Mouse (Mus musculus) heart, adult 18-20 months (tissue): Measurements from ENCODE around the gene Ano1. TPM values are rescaled to one million over a fixed set of nuclear protein-coding genes. Genes with fewer than 3 reads are reported as not detected.

Source experiments
- DNase-seq, 2 experiments: peaks; one replicate each; pipeline ENCODE4 v3.0.0; 2021 to 2022; ENCODE audit warnings: mixed read lengths in 1 of 2
- total RNA-seq, 2 experiments: library from RNA; stranded (reverse); gene quantifications; 2 replicates each; pipeline ENCODE4 v1.2.3; 2021

Gene Ano1
- total RNA-seq, 2 experiments from 2014 or later: 10.3 to 13.0 TPM

- DNase-seq: no peak
These were observed 54.7 kb downstream of the Ano1 start for GRCm38 (mm10) chr7:144696764-144697704.

GRCm38 (mm10) chr7:144689855-144690254, 61.9 kb downstream of the Ano1 start:
- DNase-seq: no peak

- peak in 1 of 2 experiments; percentile 22 for DNase-seq
These were observed 62.6 kb downstream of the Ano1 start for GRCm38 (mm10) chr7:144689136-144689535.

GRCm38 (mm10) chr7:144687663-144688381, 64.0 kb downstream of the Ano1 start:
- DNase-seq: no peak

- DNase-seq: no peak
These were observed 66.8 kb downstream of the Ano1 start for GRCm38 (mm10) chr7:144684947-144685346.

GRCm38 (mm10) chr7:144684467-144684866, 67.3 kb downstream of the Ano1 start:
- DNase-seq: no peak

GRCm38 (mm10) chr7:144680096-144680495, 71.7 kb downstream of the Ano1 start:
- DNase-seq: no peak

- peak; percentile 33 to 42 for DNase-seq
These were observed 73.3 kb downstream of the Ano1 start for GRCm38 (mm10) chr7:144678241-144679030.

- no peak for DNase-seq
These were observed 74.3 kb downstream of the Ano1 start for GRCm38 (mm10) chr7:144677341-144678086.

GRCm38 (mm10) chr7:144675632-144676031, 76.1 kb downstream of the Ano1 start:
- no peak for DNase-seq

GRCm38 (mm10) chr7:144669895-144670294, 81.9 kb downstream of the Ano1 start:
- DNase-seq: no peak

- no peak for DNase-seq
These were observed 83.0 kb downstream of the Ano1 start for GRCm38 (mm10) chr7:144668603-144669278.

- DNase-seq: no peak
These were observed 84.7 kb downstream of the Ano1 start for GRCm38 (mm10) chr7:144667091-144667490.

- no peak for DNase-seq
These were observed 86.2 kb downstream of the Ano1 start for GRCm38 (mm10) chr7:144665585-144665984.

GRCm38 (mm10) chr7:144663566-144663965, 88.2 kb downstream of the Ano1 start:
- DNase-seq: no peak

- no peak for DNase-seq
These were observed 95.4 kb downstream of the Ano1 start for GRCm38 (mm10) chr7:144656261-144656967.

- DNase-seq: peak; percentile 42 to 49
These were observed 97.9 kb downstream of the Ano1 start for GRCm38 (mm10) chr7:144653681-144654425.

GRCm38 (mm10) chr7:144647547-144647946, 104.2 kb downstream of the Ano1 start:
- no peak for DNase-seq

GRCm38 (mm10) chr7:144640817-144641216, 111.0 kb downstream of the Ano1 start:
- no peak for DNase-seq

- no peak for DNase-seq
These were observed 115.8 kb downstream of the Ano1 start for GRCm38 (mm10) chr7:144636000-144636399.
